Mouse (Mus musculus) stomach, adult 2 months (tissue): ENCODE results near the gene Mmp15. TPM values are rescaled to one million over a fixed set of nuclear protein-coding genes. Genes with fewer than 3 reads are reported as not detected.

Source experiments
- polyA plus RNA-seq: library from polyadenylated mRNA; depleted of rRNA; stranded (reverse); fragments of >200 nt; gene quantifications from 2 replicates; pipeline ENCODE4 v1.2.3, GENCODE M21; 2012; rRNA removed

Mmp15 gene
- polyA plus RNA-seq: 42.4 and 55.9 TPM in 2 replicates

GRCm38 (mm10) chr8:95352151-95352870 lies at the start of gene Mmp15:
Gene Mmp15, plus strand, starts transcription at chr8:95352268.

DNA sequence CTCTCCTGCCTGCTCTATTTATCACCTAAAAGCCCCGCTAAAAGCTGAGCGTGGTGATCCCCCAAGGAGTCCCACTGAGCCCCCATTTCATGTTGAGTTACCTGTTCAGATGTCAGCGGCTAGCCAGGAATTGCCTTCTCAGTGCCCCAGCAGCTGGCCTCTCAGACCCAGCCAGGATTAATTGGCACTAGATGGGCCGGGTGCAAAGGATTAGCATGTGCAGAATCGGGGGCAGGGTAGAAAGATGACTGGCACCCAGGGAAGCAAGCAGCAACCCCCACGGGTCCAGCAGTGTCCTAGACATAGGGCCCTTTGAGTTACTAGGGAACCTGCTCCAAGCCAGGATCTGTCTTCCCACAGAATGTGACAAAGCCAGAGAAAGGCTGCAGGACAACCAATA lies 45.6 kb upstream of the Mmp15 start, which contains the start of gene Cngb1:
Gene Cngb1 (minus strand): TSS at position 155 of the 400 bp plus-strand sequence.

GRCm38 (mm10) chr8:95310342-95310970 lies 41.6 kb upstream of the Mmp15 start, which contains the start of gene Tepp:
Gene Tepp, plus strand, starts transcription at chr8:95310566.

DNA sequence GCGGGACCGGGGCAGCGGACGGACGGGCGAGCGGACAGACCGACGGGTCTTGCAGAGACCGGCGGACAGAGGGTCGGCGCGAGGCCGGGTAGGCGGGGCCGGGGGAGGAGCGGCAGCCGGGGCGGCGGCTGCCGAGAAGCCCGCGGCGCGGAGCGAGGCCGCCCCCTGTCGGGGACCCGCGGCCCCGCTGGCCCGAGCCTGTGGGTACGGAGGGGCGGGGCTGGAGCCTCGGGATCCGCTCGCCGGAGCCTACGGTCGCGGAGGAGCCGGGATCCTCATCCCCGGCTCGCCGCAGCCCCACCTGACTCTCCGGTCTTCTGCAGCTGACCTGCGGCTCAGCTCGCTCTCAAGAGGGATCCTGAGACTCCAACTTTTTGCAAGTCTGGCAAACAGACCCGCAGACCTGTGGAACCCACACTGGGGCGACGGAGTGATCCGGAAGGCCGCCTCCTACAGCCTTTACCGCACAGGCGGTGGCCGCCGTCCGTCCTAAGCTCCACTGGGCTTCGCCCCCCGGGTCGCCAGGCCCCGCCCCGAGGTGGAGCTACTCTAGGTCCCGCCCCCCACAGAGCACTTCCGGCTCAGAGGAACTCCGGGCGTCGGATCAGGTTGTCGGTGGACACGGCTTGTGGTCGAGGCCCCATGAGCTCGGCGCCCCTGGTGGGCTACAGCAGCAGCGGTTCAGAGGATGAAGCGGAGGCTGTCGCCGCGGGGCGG lies 20.2 kb upstream of the Mmp15 start, which contains the start of the genes Zfp319 and Usb1:
Gene Zfp319 (minus strand): TSS at position 231 of the 717 bp plus-strand sequence.
Gene Usb1 (plus strand): TSS at position 565 of the 717 bp plus-strand sequence.

Other genes with a start within 250 kb of the Mmp15 start
- gene Kifc3, start 149.5 kb upstream of the Mmp15 start, polyA plus RNA-seq: 40.5 and 53.3 TPM in 2 replicates
- gene Cngb1, start 45.7 kb upstream of the Mmp15 start, polyA plus RNA-seq: 0.30 and 0.48 TPM in 2 replicates
- gene Tepp, start 41.7 kb upstream of the Mmp15 start, polyA plus RNA-seq: 0.46 TPM in 1 of 2 replicates, not detected in the other
- 3.9 and 4.2 TPM in 2 replicates for gene Zfp319, start 20.3 kb upstream of the Mmp15 start, polyA plus RNA-seq
- gene Usb1, start 20.0 kb upstream of the Mmp15 start, polyA plus RNA-seq: 14.7 and 18.3 TPM in 2 replicates
- 19.4 and 28.9 TPM in 2 replicates for gene Cfap20, start 82.6 kb downstream of the Mmp15 start, polyA plus RNA-seq
- gene Csnk2a2, start 137.8 kb downstream of the Mmp15 start, polyA plus RNA-seq: 4.1 and 4.8 TPM in 2 replicates
- gene Ccdc113, start 181.8 kb downstream of the Mmp15 start, polyA plus RNA-seq: 0.05 TPM in 1 of 2 replicates, not detected in the other
- not detected in 2 replicates for gene Prss54, start 224.1 kb downstream of the Mmp15 start, polyA plus RNA-seq